Comparison of ENCODE assay signal across 8 mouse cellular contexts in genomic region chr12:9585085-9585453, GRCm38 (mm10). TPM values are rescaled to one million over a fixed set of nuclear protein-coding genes. Genes with fewer than 3 reads are reported as not detected.
DNase-seq lines count a peak whose midpoint lies in the region; ATAC-seq and TF ChIP-seq lines count a peak whose summit lies in the region.

No protein-coding gene starts in this region.

- peak overlapping the region; percentile 52 for H3K4me2 ChIP-seq in lung, postnatal 0 days (replicated peaks; ENCODE audit: low read depth, low read length)
- peak overlapping the region; percentile 70 for H3K4me2 ChIP-seq in limb, embryonic 13.5 days (replicated peaks)
- peak overlapping the region; percentile 70 for H3K4me2 ChIP-seq in stomach, embryonic 15.5 days

- H3K4me3 ChIP-seq in lung, postnatal 0 days (ENCODE audit: low read depth, low read length) = peak overlapping the region; percentile 16; the same call in 1 of the 2 replicates
- H3K4me3 ChIP-seq in limb, embryonic 13.5 days = peak overlapping the region; percentile 44
- peak overlapping the region; percentile 41 for H3K4me3 ChIP-seq in stomach, embryonic 15.5 days (replicated peaks)
- no peak overlapping the region for H3K4me3 ChIP-seq in thymus, adult 2 months (ENCODE audit: control insufficient read depth, insufficient read depth, low read length)

- TF ChIP-seq POLR2A in thymus, adult 2 months (IDR thresholded peaks at IDR 0.05; ENCODE audit: control insufficient read depth, extremely low read depth, insufficient read depth, low read length, poor library complexity) = no peak

- DNase-seq in cerebellum, adult 9-10 months = no peak
- DNase-seq in lung, postnatal 0 days (ENCODE audit: low spot score) = no peak
- DNase-seq in lung, adult 18-20 months = no peak
- no peak for DNase-seq in thymus, adult 2 months
- DNase-seq in frontal cortex, postnatal 10 days (ENCODE audit: low spot score in 2 of 2) = no peak

- no peak overlapping the region for H3K27ac ChIP-seq in lung, postnatal 0 days (ENCODE audit: low read length)
- no peak overlapping the region; the same call in 1 of the 2 replicates for H3K27ac ChIP-seq in limb, embryonic 13.5 days
- H3K27ac ChIP-seq in stomach, embryonic 15.5 days = peak overlapping the region; percentile 35
- H3K27ac ChIP-seq in thymus, adult 2 months (ENCODE audit: control insufficient read depth, insufficient read depth, low read length) = no peak overlapping the region

- no peaks in the 10 kb centered on the region for H3K36me3 ChIP-seq in lung, postnatal 0 days (ENCODE audit: insufficient read depth, low read length)
- H3K36me3 ChIP-seq in limb, embryonic 13.5 days = 0 out of 2 replicates have a peak, but pooled peaks cover 8% of the 10 kb centered on the region
- no peaks in the 10 kb centered on the region for H3K36me3 ChIP-seq in stomach, embryonic 15.5 days
- no peaks in the 10 kb centered on the region for H3K36me3 ChIP-seq in thymus, adult 2 months (ENCODE audit: control insufficient read depth, insufficient read depth, low read length)

- H3K4me1 ChIP-seq in lung, postnatal 0 days (ENCODE audit: insufficient read depth, low read depth, low read length) = 0 out of 2 replicates have a peak, but pooled peaks cover 3% of the 10 kb centered on the region
- peaks cover 40% of the 10 kb centered on the region for H3K4me1 ChIP-seq in limb, embryonic 13.5 days
- H3K4me1 ChIP-seq in stomach, embryonic 15.5 days = peaks cover 10% of the 10 kb centered on the region; the same call in 1 of the 2 replicates
- no peaks in the 10 kb centered on the region for H3K4me1 ChIP-seq in thymus, adult 2 months (replicated peaks; ENCODE audit: control insufficient read depth, insufficient read depth, low read length)

- H3K27me3 ChIP-seq in lung, postnatal 0 days (replicated peaks; ENCODE audit: insufficient read depth, low read length) = peaks cover 13% of the 10 kb centered on the region; the same call in 1 of the 2 replicates
- H3K27me3 ChIP-seq in limb, embryonic 13.5 days = peaks cover 43% of the 10 kb centered on the region
- peaks cover 14% of the 10 kb centered on the region; the same call in 1 of the 2 replicates for H3K27me3 ChIP-seq in stomach, embryonic 15.5 days (replicated peaks)
- no peaks in the 10 kb centered on the region; the same call in 1 of the 2 replicates for H3K27me3 ChIP-seq in thymus, adult 2 months (ENCODE audit: control insufficient read depth, insufficient read depth, low read length)

- TF ChIP-seq CTCF in lung, postnatal 0 days (IDR thresholded peaks at IDR 0.05) = no peak
- no peak for TF ChIP-seq CTCF in thymus, adult 2 months (IDR thresholded peaks at IDR 0.05; ENCODE audit: borderline replicate concordance, control insufficient read depth, extremely low read depth, insufficient read depth, low read length, poor library complexity)

- WGBS in lung, postnatal 0 days = 1% methylated on average over 7 of the region's 7 CpGs
- 1% methylated on average over 7 of the region's 7 CpGs for WGBS in limb, embryonic 13.5 days
- WGBS in stomach, embryonic 15.5 days = 2% methylated on average over 7 of the region's 7 CpGs
- WGBS in thymus, adult 2 months = 12% methylated on average over 7 of the region's 7 CpGs

- 0 out of 2 replicates have a peak, but pooled peaks have one; percentile 31 for ATAC-seq in cerebellum, adult (ENCODE audit: insufficient number of reproducible peaks, low FRiP score, low TSS enrichment)
- ATAC-seq in lung, postnatal 0 days = peak; percentile 43
- peak; percentile 5; the same call in 1 of the 2 replicates for ATAC-seq in limb, embryonic 13.5 days (ENCODE audit: low FRiP score, low read depth)
- ATAC-seq in stomach, embryonic 15.5 days (ENCODE audit: insufficient read depth, low FRiP score, low read depth) = peak; percentile 71

- no peaks in the 10 kb centered on the region for H3K9me3 ChIP-seq in lung, postnatal 0 days (ENCODE audit: low read length)
- H3K9me3 ChIP-seq in limb, embryonic 13.5 days = no peaks in the 10 kb centered on the region
- H3K9me3 ChIP-seq in stomach, embryonic 15.5 days = no peaks in the 10 kb centered on the region

- TF ChIP-seq EP300 in lung, postnatal 0 days (IDR thresholded peaks at IDR 0.05) = no peak

- H3K9ac ChIP-seq in lung, postnatal 0 days (replicated peaks; ENCODE audit: low read depth) = 0 out of 2 replicates have a peak overlapping the region, but pooled peaks have one; percentile 12
- peak overlapping the region; percentile 68 for H3K9ac ChIP-seq in limb, embryonic 13.5 days
- peak overlapping the region; percentile 32 for H3K9ac ChIP-seq in stomach, embryonic 15.5 days

RNA-seq across cellular contexts. Expression of gene Osr1, which starts 15.2 kb away (rescaled TPM):
- 8.2 and 10.8 TPM in 2 replicates for polyA plus RNA-seq in lung, postnatal 0 days (2015; fragmentation: Nextera tagmentation; extraction: Ambion mirVana)
- 83.2 and 95.3 TPM in 2 replicates for polyA plus RNA-seq in limb, embryonic 13.5 days (2015; fragmentation: Nextera tagmentation; extraction: Ambion mirVana)
- polyA plus RNA-seq in stomach, embryonic 15.5 days (2015; fragmentation: Nextera tagmentation; extraction: Ambion mirVana) = 45.5 and 47.2 TPM in 2 replicates
- 4.6 and 5.6 TPM in 2 replicates for polyA plus RNA-seq in thymus, adult 2 months (2012; rRNA removed)

Comparison
In these comparisons a context has a peak if more than half of its experiments do, and no peak if none do; other contexts are left out.
1. ATAC-seq: peak in every context shown above with its lines; median percentile 71 in stomach, embryonic 15.5 days; 43 in lung, postnatal 0 days; 31 in cerebellum, adult; 5 in limb, embryonic 13.5 days.
2. H3K9ac ChIP-seq: peak in every context shown above with its lines; median percentile 68 in limb, embryonic 13.5 days; 32 in stomach, embryonic 15.5 days; 12 in lung, postnatal 0 days.